Mouse (Mus musculus) limb, embryonic 11.5 days (tissue): ENCODE measurements at regions not wholly inside any gene's neighbourhood (a gene's known extent, or its start where the extent isn't known, plus 50 kb on each side); places are given as distances from the start of the nearest gene placed in this dataset.

ENCODE experiments used
- ATAC-seq: fragments of 200-750 bp; cut with Nextera tagmentation; 2 replicates; pipeline ENCODE4 v1.8.0; 2017; ENCODE audit warnings: low read depth; ENCODE audit not compliant: insufficient number of reproducible peaks, low FRiP score, low TSS enrichment
- DNase-seq: peaks from one replicate; pipeline ENCODE4 v3.0.0-alpha.2; 2015; ENCODE audit warnings: low spot score
- H3K27ac ChIP-seq: fragments of 300-500 bp; sonication (generic); replicated peaks from 2 replicates; pipeline ENCODE4 v1.5.1; 2014; ENCODE audit warnings: low read depth, mild to moderate bottlenecking, low read length
- H3K27me3 ChIP-seq: fragments of 300-500 bp; sonication (generic); 2 replicates; pipeline ENCODE4 v1.6.1; 2014; ENCODE audit warnings: mild to moderate bottlenecking, low read length, mixed read lengths; ENCODE audit not compliant: control insufficient read depth, insufficient read depth
- H3K36me3 ChIP-seq: fragments of 300-500 bp; sonication (generic); 2 replicates; pipeline ENCODE4 v1.6.1; 2014; ENCODE audit warnings: mild to moderate bottlenecking, low read length, moderate library complexity, mixed read lengths; ENCODE audit not compliant: control insufficient read depth, insufficient read depth
- H3K4me1 ChIP-seq: fragments of 300-500 bp; sonication (generic); 2 replicates; pipeline ENCODE4 v1.6.1; 2014; ENCODE audit warnings: low read length, mixed read lengths; ENCODE audit not compliant: control insufficient read depth, insufficient read depth
- H3K4me2 ChIP-seq: fragments of 300-500 bp; sonication (generic); 2 replicates; pipeline ENCODE4 v1.6.1; 2014; ENCODE audit warnings: low read depth, mild to moderate bottlenecking, moderate library complexity; ENCODE audit not compliant: severe bottlenecking
- H3K4me3 ChIP-seq: fragments of 300-500 bp; sonication (generic); 2 replicates; pipeline ENCODE4 v1.5.1; 2014; ENCODE audit warnings: low read depth, low read length
- H3K9ac ChIP-seq: fragments of 300-500 bp; sonication (generic); 2 replicates; pipeline ENCODE4 v1.6.1; 2014; ENCODE audit warnings: mild to moderate bottlenecking, low read length
- H3K9me3 ChIP-seq: fragments of 300-500 bp; sonication (generic); 2 replicates; pipeline ENCODE4 v1.6.1; 2016; ENCODE audit warnings: low read length; ENCODE audit not compliant: control insufficient read depth
- WGBS: fragments of 180-500 bp; shearing (Covaris S2); extraction: QIAGEN DNeasy Blood & Tissue Kit; methylation state at CpG from one replicate; pipeline ENCODE4 v1.1.7; 2014; 5-methylcytosine and 5-hydroxymethylcytosine counted together

GRCm38 (mm10) chr12:28060281-28060680 lies 491.9 kb downstream of the Dcdc2c start:
- H3K27me3 ChIP-seq = no peaks in the 10 kb centered on the region
- H3K4me1 ChIP-seq = no peaks in the 10 kb centered on the region
- ATAC-seq (no peak), DNase-seq (no peak)
- H3K9ac ChIP-seq = no peak overlapping the region
- H3K9me3 ChIP-seq = no peaks in the 10 kb centered on the region
- H3K4me2 ChIP-seq = no peak overlapping the region
- no peak overlapping the region for H3K27ac ChIP-seq
- no peaks in the 10 kb centered on the region for H3K36me3 ChIP-seq
- WGBS = 68% methylated on average over 6 of the region's 6 CpGs
- no peak overlapping the region for H3K4me3 ChIP-seq

- 40% methylated on average over 4 of the region's 4 CpGs for WGBS
- no peak for DNase-seq
- no peak overlapping the region for H3K9ac ChIP-seq
- H3K4me1 ChIP-seq = no peaks in the 10 kb centered on the region
- no peaks in the 10 kb centered on the region for H3K27me3 ChIP-seq
- no peak overlapping the region for H3K4me2 ChIP-seq
- no peak for ATAC-seq
- H3K27ac ChIP-seq = no peak overlapping the region
- H3K36me3 ChIP-seq = no peaks in the 10 kb centered on the region
- H3K4me3 ChIP-seq = no peak overlapping the region
- no peaks in the 10 kb centered on the region for H3K9me3 ChIP-seq
These were observed 496.5 kb downstream of the Dcdc2c start for GRCm38 (mm10) chr12:28055518-28056280.

- Histone ChIP-seq H3K27ac (no peak overlapping the region), H3K27me3 (no peaks in the 10 kb centered on the region), H3K4me3 (no peak overlapping the region), H3K4me2 (no peak overlapping the region), H3K9me3 (no peaks in the 10 kb centered on the region), H3K36me3 (no peaks in the 10 kb centered on the region), H3K9ac (no peak overlapping the region), H3K4me1 (no peaks in the 10 kb centered on the region)
- WGBS = 86% methylated on average over 11 of the region's 11 CpGs
- DNase-seq (no peak), ATAC-seq (no peak)
These were observed 497.8 kb downstream of the Dcdc2c start for GRCm38 (mm10) chr12:28054444-28054843.

GRCm38 (mm10) chr12:28047989-28048388 lies 504.2 kb downstream of the Dcdc2c start:
- no peak overlapping the region for H3K4me2 ChIP-seq
- H3K27me3 ChIP-seq = no peaks in the 10 kb centered on the region
- H3K9me3 ChIP-seq = no peaks in the 10 kb centered on the region
- H3K27ac ChIP-seq = no peak overlapping the region
- H3K9ac ChIP-seq = no peak overlapping the region
- H3K36me3 ChIP-seq = no peaks in the 10 kb centered on the region
- DNase-seq = no peak
- WGBS = 68% methylated on average over 4 of the region's 4 CpGs
- no peaks in the 10 kb centered on the region for H3K4me1 ChIP-seq
- ATAC-seq = no peak
- H3K4me3 ChIP-seq = no peak overlapping the region

- Histone ChIP-seq H3K27ac (no peak overlapping the region), H3K27me3 (no peaks in the 10 kb centered on the region), H3K9me3 (no peaks in the 10 kb centered on the region), H3K4me1 (no peaks in the 10 kb centered on the region), H3K4me2 (no peak overlapping the region), H3K9ac (no peak overlapping the region), H3K4me3 (no peak overlapping the region), H3K36me3 (no peaks in the 10 kb centered on the region)
- ATAC-seq (no peak), DNase-seq (no peak)
- 84% methylated on average over 7 of the region's 7 CpGs for WGBS
These were observed 513.9 kb downstream of the Dcdc2c start for GRCm38 (mm10) chr12:28038161-28038911.

- Histone ChIP-seq H3K4me1 (no peaks in the 10 kb centered on the region), H3K27ac (no peak overlapping the region), H3K36me3 (no peaks in the 10 kb centered on the region), H3K27me3 (no peaks in the 10 kb centered on the region), H3K4me2 (no peak overlapping the region), H3K9ac (no peak overlapping the region), H3K9me3 (no peaks in the 10 kb centered on the region), H3K4me3 (no peak overlapping the region)
- DNase-seq (no peak), ATAC-seq (no peak)
- WGBS = 81% methylated on average over 2 of the region's 2 CpGs
These were observed 553.0 kb downstream of the Dcdc2c start for GRCm38 (mm10) chr12:27999170-27999569.

GRCm38 (mm10) chr12:27992152-27992551 lies 560.0 kb downstream of the Dcdc2c start:
- Histone ChIP-seq H3K4me3 (no peak overlapping the region), H3K4me1 (no peaks in the 10 kb centered on the region), H3K4me2 (no peak overlapping the region), H3K9ac (no peak overlapping the region), H3K9me3 (no peaks in the 10 kb centered on the region), H3K27ac (no peak overlapping the region), H3K27me3 (no peaks in the 10 kb centered on the region), H3K36me3 (no peaks in the 10 kb centered on the region)
- DNase-seq = no peak
- no peak for ATAC-seq
- 59% methylated on average over 3 of the region's 3 CpGs for WGBS

- H3K9me3 ChIP-seq = no peaks in the 10 kb centered on the region
- ATAC-seq (no peak), DNase-seq (no peak)
- WGBS = 92% methylated on average over 3 of the region's 3 CpGs
- H3K4me1 ChIP-seq = no peaks in the 10 kb centered on the region
- H3K9ac ChIP-seq = no peak overlapping the region
- H3K4me3 ChIP-seq = no peak overlapping the region
- no peaks in the 10 kb centered on the region for H3K36me3 ChIP-seq
- no peak overlapping the region for H3K27ac ChIP-seq
- H3K4me2 ChIP-seq = no peak overlapping the region
- H3K27me3 ChIP-seq = no peaks in the 10 kb centered on the region
These were observed 567.8 kb downstream of the Dcdc2c start for GRCm38 (mm10) chr12:27984261-27984841.
